ENCODE assay signal across 31 mouse cellular contexts in the genomic region with DNA sequence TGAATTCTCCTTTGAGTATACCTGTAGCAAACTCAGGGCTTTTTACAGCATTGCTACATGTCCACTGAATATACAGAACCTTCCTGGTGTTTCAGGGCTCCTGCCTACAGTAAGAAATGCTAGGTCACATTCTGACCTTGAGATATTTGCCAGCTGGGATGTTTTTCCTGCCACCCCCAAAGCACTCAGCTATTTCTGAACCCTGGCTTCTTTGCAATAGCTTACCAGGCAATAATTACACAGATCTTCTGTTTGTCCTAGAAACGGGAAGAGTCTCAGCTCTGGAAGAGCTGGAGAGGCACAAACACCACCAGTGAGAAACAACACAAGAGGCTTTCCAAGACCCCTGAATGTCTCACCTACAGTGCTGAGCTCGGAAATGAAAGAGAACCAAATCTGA.
DNase-seq lines count a peak whose midpoint lies in the region; ATAC-seq lines count a peak whose summit lies in the region.
"Had no signal": no experiment of that assay in that cellular context is flagged by ENCODE, and none has a peak within 500 bp of the region (broad histone marks: within the 10 kb centered on the region; RNA-seq: fewer than 3 reads in every experiment).

No protein-coding gene starts in this region.

- H3K36me3 ChIP-seq in heart, embryonic 16.5 days (ENCODE audit: control insufficient read depth, insufficient read depth) = no peaks in the 10 kb centered on the region
- H3K36me3 ChIP-seq: embryonic facial prominence, embryonic 10.5 days; embryonic facial prominence, embryonic 15.5 days; forebrain, embryonic 12.5 days; G1E; heart, embryonic 15.5 days; hindbrain, embryonic 10.5 days; hindbrain, embryonic 15.5 days; limb, embryonic 12.5 days; liver, embryonic 15.5 days; midbrain, embryonic 12.5 days; neural tube, embryonic 12.5 days; stomach, embryonic 15.5 days had no signal

- ATAC-seq in frontal cortex, adult (ENCODE audit: low TSS enrichment) = peak; percentile 76; the same call in 1 of the 2 replicates
- no peak for ATAC-seq in heart, embryonic 16.5 days (replicated peaks; ENCODE audit: extremely low read depth, insufficient read depth, low FRiP score)
- ATAC-seq: forebrain, postnatal 0 days; inflammation-experienced regulatory T-cells, adult 6 months had no signal

- intact Hi-C loops in heart, postnatal 14 days (cut with DNase I) = no loop called here

- WGBS in heart, embryonic 16.5 days = 29% methylated on average over 2 of the region's 2 CpGs

- H3K4me3 ChIP-seq in heart, embryonic 16.5 days (ENCODE audit: low read length) = no peak overlapping the region
- H3K4me3 ChIP-seq: embryonic facial prominence, embryonic 10.5 days; embryonic facial prominence, embryonic 15.5 days; forebrain, embryonic 12.5 days; heart, embryonic 15.5 days; hindbrain, embryonic 10.5 days; hindbrain, embryonic 15.5 days; limb, embryonic 12.5 days; liver, embryonic 15.5 days; megakaryocyte, embryonic 14.5 days; midbrain, embryonic 12.5 days; myocyte; neural tube, embryonic 12.5 days; stomach, embryonic 15.5 days had no signal

- no peaks in the 10 kb centered on the region; the same call in 1 of the 2 replicates for H3K4me1 ChIP-seq in heart, embryonic 16.5 days (ENCODE audit: control insufficient read depth, insufficient read depth, low read length)
- H3K4me1 ChIP-seq: embryonic facial prominence, embryonic 15.5 days; forebrain, embryonic 12.5 days; heart, embryonic 15.5 days; hindbrain, embryonic 15.5 days; limb, embryonic 12.5 days; liver, embryonic 15.5 days; megakaryocyte, embryonic 14.5 days; midbrain, embryonic 12.5 days; stomach, embryonic 15.5 days had no signal

- DNase-seq in frontal cortex, postnatal 25 days (ENCODE audit: low spot score in 2 of 2) = no peak
- no peak for DNase-seq in heart, postnatal 14 days
- peak; percentile 25 for DNase-seq in lung, postnatal 14 days
- no peak for DNase-seq in left cerebral cortex, adult 11 months (ENCODE audit: low spot score)
- no peak for DNase-seq in cerebellum, adult 9-11 months
- DNase-seq: cerebellum, adult 2 months; cerebellum, postnatal 25 days; forebrain, postnatal 0 days; gastrocnemius, postnatal 14 days; kidney, adult 11 months; kidney, postnatal 14 days; layer of hippocampus, adult 9-11 months; retina, postnatal 1 day; right cerebral cortex, postnatal 25 days had no signal

- H3K27me3 ChIP-seq in heart, embryonic 16.5 days (ENCODE audit: control insufficient read depth, insufficient read depth, low read length) = no peaks in the 10 kb centered on the region
- H3K27me3 ChIP-seq: embryonic facial prominence, embryonic 15.5 days; forebrain, embryonic 12.5 days; heart, embryonic 15.5 days; hindbrain, embryonic 15.5 days; limb, embryonic 12.5 days; liver, embryonic 15.5 days; megakaryocyte, embryonic 14.5 days; midbrain, embryonic 12.5 days; neural tube, embryonic 12.5 days; stomach, embryonic 15.5 days had no signal

- H3K27ac ChIP-seq in heart, embryonic 16.5 days (ENCODE audit: low read length) = 0 out of 2 replicates have a peak overlapping the region, but pooled peaks have one; percentile 40
- H3K27ac ChIP-seq: embryonic facial prominence, embryonic 10.5 days; embryonic facial prominence, embryonic 15.5 days; forebrain, embryonic 12.5 days; heart, embryonic 15.5 days; hindbrain, embryonic 10.5 days; hindbrain, embryonic 15.5 days; limb, embryonic 12.5 days; liver, embryonic 15.5 days; midbrain, embryonic 12.5 days; neural tube, embryonic 12.5 days; stomach, embryonic 15.5 days had no signal

- H3K4me2 ChIP-seq in heart, embryonic 16.5 days (ENCODE audit: low read depth, low read length) = no peak overlapping the region
- H3K4me2 ChIP-seq: embryonic facial prominence, embryonic 15.5 days; forebrain, embryonic 12.5 days; heart, embryonic 15.5 days; hindbrain, embryonic 15.5 days; limb, embryonic 12.5 days; liver, embryonic 15.5 days; midbrain, embryonic 12.5 days; neural tube, embryonic 12.5 days; stomach, embryonic 15.5 days had no signal

- no peak overlapping the region for H3K9ac ChIP-seq in heart, embryonic 16.5 days (ENCODE audit: low read length)
- H3K9ac ChIP-seq: embryonic facial prominence, embryonic 15.5 days; forebrain, embryonic 12.5 days; forebrain, postnatal 0 days; heart, embryonic 15.5 days; hindbrain, embryonic 15.5 days; limb, embryonic 12.5 days; liver, embryonic 15.5 days; midbrain, embryonic 12.5 days; neural tube, embryonic 12.5 days; stomach, embryonic 15.5 days had no signal

- H3K9me3 ChIP-seq in heart, embryonic 16.5 days (replicated peaks; ENCODE audit: control insufficient read depth, low read length) = no peaks in the 10 kb centered on the region
- H3K9me3 ChIP-seq: embryonic facial prominence, embryonic 10.5 days; embryonic facial prominence, embryonic 15.5 days; forebrain, embryonic 12.5 days; heart, embryonic 15.5 days; hindbrain, embryonic 10.5 days; hindbrain, embryonic 15.5 days; limb, embryonic 12.5 days; liver, embryonic 15.5 days; megakaryocyte, embryonic 14.5 days; midbrain, embryonic 12.5 days; neural tube, embryonic 12.5 days; stomach, embryonic 15.5 days had no signal
